Mouse (Mus musculus): ENCODE measurements around the gene B3galt1.

DNA sequence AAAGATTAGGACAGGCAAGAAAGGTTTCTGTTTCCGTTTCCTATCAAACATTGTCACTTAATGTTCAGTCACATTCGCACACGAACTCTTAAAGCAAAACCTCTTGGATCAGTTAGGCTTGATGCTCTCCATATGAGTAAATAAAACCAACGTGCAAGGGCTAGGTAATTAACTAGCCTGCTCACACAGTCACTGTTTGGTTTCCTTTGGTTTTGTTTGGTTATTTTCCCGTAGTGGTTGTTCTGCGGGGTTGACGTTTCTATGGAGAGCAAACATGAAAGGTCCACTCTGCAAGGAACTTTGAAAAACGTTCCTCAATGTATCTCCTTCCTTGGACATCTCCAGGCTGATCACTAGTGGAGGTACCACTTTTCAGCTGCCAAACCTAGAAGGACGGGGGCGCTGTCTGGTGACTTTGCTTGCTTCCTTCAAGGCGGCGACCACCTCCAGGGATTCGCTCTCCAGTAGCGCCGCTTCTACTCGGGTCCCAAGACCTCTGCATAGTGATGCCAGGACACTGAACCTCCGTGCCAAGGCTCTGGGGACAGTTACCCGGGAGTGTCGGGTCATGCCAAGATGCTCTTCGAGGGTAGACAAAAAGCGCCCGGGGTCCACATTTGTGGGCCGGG is 706 bp upstream of the B3galt1 start:
- TF ChIP-seq POLR2A (IDR thresholded peaks at IDR 0.05; ENCODE audit: insufficient read length, low read depth): no peak
- no peak for TF ChIP-seq TCF12 (IDR thresholded peaks at IDR 0.05; ENCODE audit: insufficient read depth, poor library complexity, severe bottlenecking)
- TF ChIP-seq MYOG (IDR thresholded peaks at IDR 0.05; ENCODE audit: control insufficient read depth in 1 of 3, insufficient read depth in 1 of 3, insufficient read length in 2 of 3, low read depth in 2 of 3): no peak
- TF ChIP-seq POLR2AphosphoS2 (IDR thresholded peaks at IDR 0.05; ENCODE audit: insufficient read length, low read depth): no peak
- TF ChIP-seq TCF3 (IDR thresholded peaks at IDR 0.05; ENCODE audit: insufficient read length, low read depth): no peak
